Mouse (Mus musculus): ENCODE measurements around the gene H2-D1. TPM values are rescaled to one million over a fixed set of nuclear protein-coding genes. Genes with fewer than 3 reads are reported as not detected.

Gene H2-D1
- polyA plus RNA-seq (2014; fragmentation: Nextera tagmentation; extraction: Ambion mirVana): 47.9 and 56.5 TPM in 2 replicates

GRCm38 (mm10) chr17:35262664-35263522, at the start of gene H2-D1:
Gene H2-D1, plus strand, starts transcription at chr17:35262730.
- DNase-seq (ENCODE audit: low spot score) (peak; percentile 86), ATAC-seq (ENCODE audit: insufficient read depth, low FRiP score, low TSS enrichment) (peak; percentile 92)
- Histone ChIP-seq H3K36me3 (ENCODE audit: control insufficient read depth, insufficient read depth, low read length) (no peaks in the 10 kb centered on the region), H3K27me3 (ENCODE audit: control insufficient read depth, insufficient read depth, low read length) (no peaks in the 10 kb centered on the region), H3K4me1 (ENCODE audit: control insufficient read depth, insufficient read depth, low read length) (no peaks in the 10 kb centered on the region), H3K9me3 (ENCODE audit: control insufficient read depth, low read length) (no peaks in the 10 kb centered on the region), H3K9ac (ENCODE audit: low read length) (peak within 1 kb of the TSS; percentile 73), H3K4me3 (ENCODE audit: low read depth, low read length) (peak within 1 kb of the TSS; percentile 66), H3K27ac (ENCODE audit: low read depth, low read length) (no peak within 1 kb of the TSS), H3K4me2 (ENCODE audit: low read depth) (peak within 1 kb of the TSS; percentile 91)
- WGBS: under 1% methylated on average over 71 of the region's 73 CpGs

- no peak overlapping the region for H3K4me3 ChIP-seq (ENCODE audit: low read depth, low read length)
- H3K4me1 ChIP-seq (ENCODE audit: control insufficient read depth, insufficient read depth, low read length): no peaks in the 10 kb centered on the region
- no peaks in the 10 kb centered on the region for H3K27me3 ChIP-seq (ENCODE audit: control insufficient read depth, insufficient read depth, low read length)
- no peak overlapping the region for H3K9ac ChIP-seq (ENCODE audit: low read length)
- no peaks in the 10 kb centered on the region for H3K36me3 ChIP-seq (ENCODE audit: control insufficient read depth, insufficient read depth, low read length)
- WGBS: 91% methylated on average over 5 of the region's 5 CpGs
- no peak for DNase-seq (ENCODE audit: low spot score)
- no peak overlapping the region for H3K4me2 ChIP-seq (ENCODE audit: low read depth)
- ATAC-seq (ENCODE audit: insufficient read depth, low FRiP score, low TSS enrichment): no peak
- no peak overlapping the region for H3K27ac ChIP-seq (ENCODE audit: low read depth, low read length)
- H3K9me3 ChIP-seq (ENCODE audit: control insufficient read depth, low read length): no peaks in the 10 kb centered on the region
Measured at GRCm38 (mm10) chr17:35213071-35213470, 49.5 kb upstream of the H2-D1 start.

GRCm38 (mm10) chr17:35218516-35219193, 43.9 kb upstream of the H2-D1 start:
- DNase-seq (ENCODE audit: low spot score): no peak
- H3K9ac ChIP-seq (ENCODE audit: low read length): no peak overlapping the region
- H3K36me3 ChIP-seq (ENCODE audit: control insufficient read depth, insufficient read depth, low read length): peaks cover 8% of the 10 kb centered on the region
- no peaks in the 10 kb centered on the region for H3K9me3 ChIP-seq (ENCODE audit: control insufficient read depth, low read length)
- H3K27me3 ChIP-seq (ENCODE audit: control insufficient read depth, insufficient read depth, low read length): no peaks in the 10 kb centered on the region
- no peak overlapping the region for H3K4me3 ChIP-seq (ENCODE audit: low read depth, low read length)
- no peak overlapping the region for H3K4me2 ChIP-seq (ENCODE audit: low read depth)
- no peak for ATAC-seq (ENCODE audit: insufficient read depth, low FRiP score, low TSS enrichment)
- 82% methylated on average over 18 of the region's 18 CpGs for WGBS
- H3K4me1 ChIP-seq (ENCODE audit: control insufficient read depth, insufficient read depth, low read length): no peaks in the 10 kb centered on the region
- no peak overlapping the region for H3K27ac ChIP-seq (ENCODE audit: low read depth, low read length)

GRCm38 (mm10) chr17:35219601-35220041, 42.9 kb upstream of the H2-D1 start:
- Histone ChIP-seq H3K4me3 (ENCODE audit: low read depth, low read length) (no peak overlapping the region), H3K27ac (ENCODE audit: low read depth, low read length) (no peak overlapping the region), H3K27me3 (ENCODE audit: control insufficient read depth, insufficient read depth, low read length) (no peaks in the 10 kb centered on the region), H3K4me1 (ENCODE audit: control insufficient read depth, insufficient read depth, low read length) (no peaks in the 10 kb centered on the region), H3K9me3 (ENCODE audit: control insufficient read depth, low read length) (no peaks in the 10 kb centered on the region), H3K36me3 (ENCODE audit: control insufficient read depth, insufficient read depth, low read length) (peaks cover 8% of the 10 kb centered on the region), H3K4me2 (ENCODE audit: low read depth) (no peak overlapping the region), H3K9ac (ENCODE audit: low read length) (no peak overlapping the region)
- ATAC-seq (ENCODE audit: insufficient read depth, low FRiP score, low TSS enrichment): no peak
- DNase-seq (ENCODE audit: low spot score): no peak
- WGBS: 86% methylated on average over 6 of the region's 6 CpGs

- Histone ChIP-seq H3K4me2 (ENCODE audit: low read depth) (no peak within 1 kb of the TSS), H3K27ac (ENCODE audit: low read depth, low read length) (no peak within 1 kb of the TSS), H3K4me3 (ENCODE audit: low read depth, low read length) (no peak within 1 kb of the TSS), H3K36me3 (ENCODE audit: control insufficient read depth, insufficient read depth, low read length) (peaks cover 10% of the 10 kb centered on the region), H3K9me3 (ENCODE audit: control insufficient read depth, low read length) (no peaks in the 10 kb centered on the region), H3K4me1 (ENCODE audit: control insufficient read depth, insufficient read depth, low read length) (no peaks in the 10 kb centered on the region), H3K27me3 (ENCODE audit: control insufficient read depth, insufficient read depth, low read length) (no peaks in the 10 kb centered on the region), H3K9ac (ENCODE audit: low read length) (no peak within 1 kb of the TSS)
- WGBS: 86% methylated on average over 28 of the region's 28 CpGs
- ATAC-seq (ENCODE audit: insufficient read depth, low FRiP score, low TSS enrichment): no peak
- no peak for DNase-seq (ENCODE audit: low spot score)
Measured at GRCm38 (mm10) chr17:35220156-35220952, 42.2 kb upstream of the H2-D1 start, which contains the start of gene Gm16181. Gene Gm16181, plus strand, starts transcription at chr17:35220834.

GRCm38 (mm10) chr17:35222299-35222698, 40.2 kb upstream of the H2-D1 start:
- no peak overlapping the region for H3K4me3 ChIP-seq (ENCODE audit: low read depth, low read length)

GRCm38 (mm10) chr17:35224641-35225040, 37.9 kb upstream of the H2-D1 start:
- DNase-seq (ENCODE audit: low spot score): no peak
- over 99% methylated on average over 4 of the region's 4 CpGs for WGBS
- Histone ChIP-seq H3K4me2 (ENCODE audit: low read depth) (no peak overlapping the region), H3K27me3 (ENCODE audit: control insufficient read depth, insufficient read depth, low read length) (no peaks in the 10 kb centered on the region), H3K9me3 (ENCODE audit: control insufficient read depth, low read length) (no peaks in the 10 kb centered on the region), H3K4me1 (ENCODE audit: control insufficient read depth, insufficient read depth, low read length) (no peaks in the 10 kb centered on the region), H3K9ac (ENCODE audit: low read length) (no peak overlapping the region), H3K4me3 (ENCODE audit: low read depth, low read length) (no peak overlapping the region), H3K27ac (ENCODE audit: low read depth, low read length) (no peak overlapping the region), H3K36me3 (ENCODE audit: control insufficient read depth, insufficient read depth, low read length) (peaks cover 13% of the 10 kb centered on the region)
- no peak for ATAC-seq (ENCODE audit: insufficient read depth, low FRiP score, low TSS enrichment)

More at GRCm38 (mm10) chr17:35222299-35222698, 40.2 kb upstream of the H2-D1 start:
- H3K27me3 ChIP-seq (ENCODE audit: control insufficient read depth, insufficient read depth, low read length): no peaks in the 10 kb centered on the region
- H3K27ac ChIP-seq (ENCODE audit: low read depth, low read length): no peak overlapping the region
- H3K9ac ChIP-seq (ENCODE audit: low read length): no peak overlapping the region
- H3K36me3 ChIP-seq (ENCODE audit: control insufficient read depth, insufficient read depth, low read length): peaks cover 10% of the 10 kb centered on the region
- H3K4me1 ChIP-seq (ENCODE audit: control insufficient read depth, insufficient read depth, low read length): no peaks in the 10 kb centered on the region
- no peak overlapping the region for H3K4me2 ChIP-seq (ENCODE audit: low read depth)
- no peak for ATAC-seq (ENCODE audit: insufficient read depth, low FRiP score, low TSS enrichment)
- peak; percentile 6 for DNase-seq (ENCODE audit: low spot score)
- WGBS: 80% methylated on average over 6 of the region's 6 CpGs
- no peaks in the 10 kb centered on the region for H3K9me3 ChIP-seq (ENCODE audit: control insufficient read depth, low read length)

- H3K4me1 ChIP-seq (ENCODE audit: control insufficient read depth, insufficient read depth, low read length): no peaks in the 10 kb centered on the region
- no peaks in the 10 kb centered on the region for H3K9me3 ChIP-seq (ENCODE audit: control insufficient read depth, low read length)
- H3K27me3 ChIP-seq (ENCODE audit: control insufficient read depth, insufficient read depth, low read length): no peaks in the 10 kb centered on the region
- H3K27ac ChIP-seq (ENCODE audit: low read depth, low read length): no peak overlapping the region
- no peak overlapping the region for H3K4me3 ChIP-seq (ENCODE audit: low read depth, low read length)
- peaks cover 11% of the 10 kb centered on the region for H3K36me3 ChIP-seq (ENCODE audit: control insufficient read depth, insufficient read depth, low read length)
- H3K4me2 ChIP-seq (ENCODE audit: low read depth): no peak overlapping the region
- 89% methylated on average over 5 of the region's 5 CpGs for WGBS
- no peak for ATAC-seq (ENCODE audit: insufficient read depth, low FRiP score, low TSS enrichment)
- H3K9ac ChIP-seq (ENCODE audit: low read length): no peak overlapping the region
- no peak for DNase-seq (ENCODE audit: low spot score)
Measured at GRCm38 (mm10) chr17:35225456-35225855, 37.1 kb upstream of the H2-D1 start.
